Mouse (Mus musculus) kidney, adult 2 months (tissue): ENCODE measurements around the gene Spata32.

Experiments used
- CTCF ChIP-seq: fragments of 200-500 bp; conservative IDR thresholded peaks from 2 replicates; pipeline ENCODE4 v1.5.1; 2011; ENCODE audit warnings: low read depth, mild to moderate bottlenecking, control low read depth, low read length, moderate library complexity, mixed read lengths; ENCODE audit not compliant: insufficient read depth, insufficient read length
- POLR2A ChIP-seq: fragments of 200-500 bp; IDR thresholded peaks from one replicate; pipeline ENCODE4 v1.6.1; 2011; ENCODE audit warnings: low read depth, low read length, control low read depth

DNA sequence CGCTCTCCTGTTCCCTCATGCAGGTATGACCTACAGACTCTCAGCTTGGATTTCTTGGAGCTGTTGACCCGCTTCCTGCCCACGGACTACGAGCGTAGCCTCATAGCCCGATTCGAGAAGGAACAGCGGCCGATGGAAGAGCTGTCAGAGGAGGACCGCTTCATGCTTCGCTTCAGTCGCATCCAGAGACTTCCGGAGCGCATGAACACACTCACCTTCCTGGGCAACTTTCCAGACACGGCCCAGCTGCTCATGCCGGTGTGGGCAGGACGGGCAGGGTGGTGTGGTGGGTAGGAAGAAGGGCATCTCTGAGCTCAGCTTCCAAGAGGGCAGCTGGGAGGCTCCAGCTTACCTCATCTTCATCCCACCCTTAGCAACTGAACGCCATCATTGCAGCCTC lies 23.0 kb downstream of the Spata32 start:
- no peak for TF ChIP-seq CTCF
- TF ChIP-seq POLR2A: no peak
